Comparison of ENCODE assay signal across 9 mouse cellular contexts in genomic region chr15:98632921-98633320, GRCm38 (mm10). TPM values are rescaled to one million over a fixed set of nuclear protein-coding genes. Genes with fewer than 3 reads are reported as not detected.
DNase-seq lines count a peak whose midpoint lies in the region; ATAC-seq and TF ChIP-seq lines count a peak whose summit lies in the region.
"Had no signal": no experiment of that assay in that cellular context is flagged by ENCODE, and none has a peak within 500 bp of the region (broad histone marks: within the 10 kb centered on the region; RNA-seq: fewer than 3 reads in every experiment).

No protein-coding gene starts in this region.

- no peak for ATAC-seq in heart, embryonic 12.5 days (ENCODE audit: insufficient number of reproducible peaks, low FRiP score)
- ATAC-seq in hindbrain, embryonic 14.5 days (ENCODE audit: low FRiP score), result no peak

- peaks cover 80% of the 10 kb centered on the region for H3K27me3 ChIP-seq in heart, embryonic 12.5 days (replicated peaks)
- H3K27me3 ChIP-seq in hindbrain, embryonic 14.5 days (ENCODE audit: control insufficient read depth, insufficient read depth, low read length), result no peaks in the 10 kb centered on the region

- WGBS in heart, embryonic 12.5 days, result 5% methylated on average over 4 of the region's 4 CpGs
- 0% methylated on average over 4 of the region's 4 CpGs for WGBS in hindbrain, embryonic 14.5 days

- no peaks in the 10 kb centered on the region for H3K9me3 ChIP-seq in heart, embryonic 12.5 days (replicated peaks)
- H3K9me3 ChIP-seq in hindbrain, embryonic 14.5 days (ENCODE audit: control insufficient read depth, low read length), result no peaks in the 10 kb centered on the region

- no peak for TF ChIP-seq POLR2A in brain, embryonic 14.5 days (IDR thresholded peaks at IDR 0.05; ENCODE audit: borderline replicate concordance, extremely low read depth, insufficient read depth, insufficient read length, poor library complexity, severe bottlenecking)

- H3K4me2 ChIP-seq in heart, embryonic 12.5 days, result peak overlapping the region; percentile 81
- peak overlapping the region; percentile 68 for H3K4me2 ChIP-seq in hindbrain, embryonic 14.5 days (replicated peaks)

- no peak for DNase-seq in heart, postnatal 14 days
- DNase-seq in brain, embryonic 14.5 days (ENCODE audit: low read depth), result peak; percentile 66
- DNase-seq in hindbrain, embryonic 14.5 days (ENCODE audit: low spot score), result no peak
- DNase-seq in neural tube, embryonic 10.5 days (ENCODE audit: extremely low spot score, low spot score), result peak; percentile 52
- no peak for DNase-seq in right cerebral cortex, postnatal 4 days
- no peak for DNase-seq in kidney, postnatal 25 days
- DNase-seq in spleen, postnatal 14 days (ENCODE audit: low spot score in 2 of 2), result no peak
- DNase-seq: thymus, postnatal 36 days had no signal

- no peak for TF ChIP-seq CTCF in brain, embryonic 14.5 days (IDR thresholded peaks at IDR 0.05; ENCODE audit: borderline replicate concordance, extremely low read depth, insufficient read depth, insufficient read length)

- H3K9ac ChIP-seq in heart, embryonic 12.5 days, result no peak overlapping the region
- H3K9ac ChIP-seq in hindbrain, embryonic 14.5 days, result peak overlapping the region; percentile 81

- peaks cover 57% of the 10 kb centered on the region for H3K4me1 ChIP-seq in heart, embryonic 12.5 days (replicated peaks)
- peaks cover 53% of the 10 kb centered on the region for H3K4me1 ChIP-seq in hindbrain, embryonic 14.5 days (replicated peaks; ENCODE audit: control insufficient read depth, insufficient read depth, low read length)

- peak overlapping the region; percentile 76 for H3K4me3 ChIP-seq in heart, embryonic 12.5 days
- peak overlapping the region; percentile 58 for H3K4me3 ChIP-seq in hindbrain, embryonic 14.5 days (replicated peaks; ENCODE audit: low read length)

- intact Hi-C loops in heart, postnatal 14 days (cut with DNase I), result no loop called here

- no peak overlapping the region for H3K27ac ChIP-seq in heart, embryonic 12.5 days (ENCODE audit: poor library complexity, severe bottlenecking)
- peak overlapping the region; percentile 93 for H3K27ac ChIP-seq in hindbrain, embryonic 14.5 days

- no peaks in the 10 kb centered on the region for H3K36me3 ChIP-seq in heart, embryonic 12.5 days
- H3K36me3 ChIP-seq in hindbrain, embryonic 14.5 days (replicated peaks; ENCODE audit: control insufficient read depth, insufficient read depth), result no peaks in the 10 kb centered on the region

RNA-seq across cellular contexts. Expression of gene Cacnb3, which starts 2.3 kb away (rescaled TPM):
- polyA plus RNA-seq in heart, embryonic 12.5 days (2016; fragmentation: Nextera tagmentation; extraction: Ambion mirVana), result 9.5 and 10.3 TPM in 2 replicates
- total RNA-seq in heart, postnatal 14 days (2021), result 1 to 10 TPM; 8.0 to 8.8 TPM
- polyA plus RNA-seq in brain, embryonic 14.5 days (2012; rRNA removed), result 287 and 323 TPM in 2 replicates
- 98.3 and 101 TPM in 2 replicates for polyA plus RNA-seq in hindbrain, embryonic 14.5 days (2014; fragmentation: Nextera tagmentation; extraction: Ambion mirVana)

RNA-seq across cellular contexts. Expression of gene Adcy6, which starts 23.0 kb away (rescaled TPM):
- 46.7 and 46.8 TPM in 2 replicates for polyA plus RNA-seq in heart, embryonic 12.5 days (2016; fragmentation: Nextera tagmentation; extraction: Ambion mirVana)
- total RNA-seq in heart, postnatal 14 days (2021), result 100 to 1,000 TPM; 199 to 209 TPM
- 38.3 and 50.2 TPM in 2 replicates for polyA plus RNA-seq in brain, embryonic 14.5 days (2012; rRNA removed)
- 8.4 and 11.0 TPM in 2 replicates for polyA plus RNA-seq in hindbrain, embryonic 14.5 days (2014; fragmentation: Nextera tagmentation; extraction: Ambion mirVana)

RNA-seq across cellular contexts. Expression of gene Ddx23, which starts 29.8 kb away (rescaled TPM):
- 15.0 and 16.4 TPM in 2 replicates for polyA plus RNA-seq in heart, embryonic 12.5 days (2016; fragmentation: Nextera tagmentation; extraction: Ambion mirVana)
- total RNA-seq in heart, postnatal 14 days (2021), result 10 to 100 TPM; 51.0 to 53.9 TPM
- 38.9 and 55.6 TPM in 2 replicates for polyA plus RNA-seq in brain, embryonic 14.5 days (2012; rRNA removed)
- 22.5 and 24.2 TPM in 2 replicates for polyA plus RNA-seq in hindbrain, embryonic 14.5 days (2014; fragmentation: Nextera tagmentation; extraction: Ambion mirVana)

RNA-seq across cellular contexts. Expression of gene Rnd1, which starts 44.3 kb away (rescaled TPM):
- 0.91 and 1.1 TPM in 2 replicates for polyA plus RNA-seq in heart, embryonic 12.5 days (2016; fragmentation: Nextera tagmentation; extraction: Ambion mirVana)
- 1 to 10 TPM in 1 of 2 experiments, under 1 TPM in 1; 0.69 to 1.0 TPM for total RNA-seq in heart, postnatal 14 days (2021)
- polyA plus RNA-seq in brain, embryonic 14.5 days (2012; rRNA removed), result 13.7 and 14.0 TPM in 2 replicates
- 6.0 and 6.1 TPM in 2 replicates for polyA plus RNA-seq in hindbrain, embryonic 14.5 days (2014; fragmentation: Nextera tagmentation; extraction: Ambion mirVana)

Comparison
In these comparisons a context has a peak if more than half of its experiments do, and no peak if none do; other contexts are left out.
1. DNase-seq: peak in brain, embryonic 14.5 days (single experiment) and neural tube, embryonic 10.5 days (single experiment); none in heart, postnatal 14 days (0 of 2), hindbrain, embryonic 14.5 days (single experiment), right cerebral cortex, postnatal 4 days (single experiment), kidney, postnatal 25 days (0 of 2) and spleen, postnatal 14 days (0 of 2).